Mouse (Mus musculus): ENCODE measurements at regions not wholly inside any gene's neighbourhood (a gene's known extent, or its start where the extent isn't known, plus 50 kb on each side); places are given as distances from the start of the nearest gene placed in this dataset.

DNA sequence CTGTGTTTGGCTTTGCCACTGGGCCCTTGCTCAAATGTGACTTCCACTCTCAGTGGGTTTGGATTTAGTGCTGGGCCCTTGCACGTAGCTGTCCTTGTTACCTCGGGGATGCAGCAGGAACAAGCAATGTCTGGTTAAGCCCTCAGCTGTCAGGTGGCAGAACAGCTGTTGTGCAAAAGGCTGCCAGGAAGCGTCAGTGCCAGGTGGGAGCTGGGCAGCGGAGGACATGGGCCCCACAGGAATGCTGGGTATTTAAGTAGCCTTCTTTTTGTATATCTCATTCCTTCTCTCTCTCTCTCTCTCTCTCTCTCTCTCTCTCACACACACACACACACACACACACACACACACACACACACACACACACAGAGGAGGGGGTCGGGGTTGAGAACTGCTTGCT lies 104.0 kb upstream of the Arhgap28 start:
- no peak for DNase-seq (ENCODE audit: low spot score)
- WGBS: 67% methylated on average over 5 of the region's 5 CpGs
- no peak for ATAC-seq (ENCODE audit: low FRiP score, low TSS enrichment)

GRCm38 (mm10) chr17:68111834-68112473 lies 108.0 kb upstream of the Arhgap28 start:
- WGBS: 62% methylated on average over 4 of the region's 4 CpGs
- Histone ChIP-seq H3K4me1 (replicated peaks; ENCODE audit: control insufficient read depth, insufficient read depth) (no peaks in the 10 kb centered on the region), H3K27me3 (ENCODE audit: control insufficient read depth, insufficient read depth, low read length) (no peaks in the 10 kb centered on the region), H3K36me3 (ENCODE audit: control insufficient read depth, insufficient read depth, low read length) (no peaks in the 10 kb centered on the region), H3K27ac (replicated peaks) (no peak overlapping the region), H3K9me3 (ENCODE audit: control insufficient read depth, low read length) (no peaks in the 10 kb centered on the region), H3K9ac (ENCODE audit: low read length) (no peak overlapping the region), H3K4me3 (ENCODE audit: low read depth, low read length) (no peak overlapping the region), H3K4me2 (replicated peaks; ENCODE audit: low read depth) (no peak overlapping the region)
- ATAC-seq (ENCODE audit: low FRiP score, low TSS enrichment) (no peak), DNase-seq (ENCODE audit: low spot score) (no peak)
- TF ChIP-seq CTCF (IDR thresholded peaks at IDR 0.05; ENCODE audit: low read depth) (no peak), EP300 (optimal IDR thresholded peaks at IDR 0.05) (no peak)

More for the DNA sequence above, 104.0 kb upstream of the Arhgap28 start:
- no peak overlapping the region for H3K9ac ChIP-seq (ENCODE audit: low read length)
- H3K4me3 ChIP-seq (ENCODE audit: low read depth, low read length): no peak overlapping the region
- no peaks in the 10 kb centered on the region for H3K27me3 ChIP-seq (ENCODE audit: control insufficient read depth, insufficient read depth, low read length)
- TF ChIP-seq EP300 (optimal IDR thresholded peaks at IDR 0.05): no peak
- TF ChIP-seq CTCF (IDR thresholded peaks at IDR 0.05; ENCODE audit: low read depth): no peak
- no peaks in the 10 kb centered on the region for H3K36me3 ChIP-seq (ENCODE audit: control insufficient read depth, insufficient read depth, low read length)
- H3K9me3 ChIP-seq (ENCODE audit: control insufficient read depth, low read length): no peaks in the 10 kb centered on the region
- no peak overlapping the region for H3K27ac ChIP-seq (replicated peaks)
- H3K4me1 ChIP-seq (replicated peaks; ENCODE audit: control insufficient read depth, insufficient read depth): no peaks in the 10 kb centered on the region
- no peak overlapping the region for H3K4me2 ChIP-seq (replicated peaks; ENCODE audit: low read depth)

- no peak for DNase-seq (ENCODE audit: low spot score)
- no peak for ATAC-seq (ENCODE audit: low FRiP score, low TSS enrichment)
- no peak overlapping the region for H3K4me2 ChIP-seq (replicated peaks; ENCODE audit: low read depth)
- no peaks in the 10 kb centered on the region for H3K9me3 ChIP-seq (ENCODE audit: control insufficient read depth, low read length)
- H3K4me1 ChIP-seq (replicated peaks; ENCODE audit: control insufficient read depth, insufficient read depth): no peaks in the 10 kb centered on the region
- 65% methylated on average over 5 of the region's 5 CpGs for WGBS
- H3K9ac ChIP-seq (ENCODE audit: low read length): no peak overlapping the region
- H3K4me3 ChIP-seq (ENCODE audit: low read depth, low read length): no peak overlapping the region
- H3K27me3 ChIP-seq (ENCODE audit: control insufficient read depth, insufficient read depth, low read length): no peaks in the 10 kb centered on the region
- TF ChIP-seq CTCF (IDR thresholded peaks at IDR 0.05; ENCODE audit: low read depth) (no peak), EP300 (optimal IDR thresholded peaks at IDR 0.05) (no peak)
- no peak overlapping the region for H3K27ac ChIP-seq (replicated peaks)
- no peaks in the 10 kb centered on the region for H3K36me3 ChIP-seq (ENCODE audit: control insufficient read depth, insufficient read depth, low read length)
These were observed 108.9 kb upstream of the Arhgap28 start for GRCm38 (mm10) chr17:68112763-68113330.

GRCm38 (mm10) chr17:68115599-68115998 lies 111.7 kb upstream of the Arhgap28 start:
- Histone ChIP-seq H3K27me3 (ENCODE audit: control insufficient read depth, insufficient read depth, low read length) (no peaks in the 10 kb centered on the region), H3K9me3 (ENCODE audit: control insufficient read depth, low read length) (no peaks in the 10 kb centered on the region), H3K9ac (ENCODE audit: low read length) (no peak overlapping the region), H3K27ac (replicated peaks) (no peak overlapping the region), H3K4me1 (replicated peaks; ENCODE audit: control insufficient read depth, insufficient read depth) (no peaks in the 10 kb centered on the region), H3K4me2 (replicated peaks; ENCODE audit: low read depth) (no peak overlapping the region), H3K36me3 (ENCODE audit: control insufficient read depth, insufficient read depth, low read length) (no peaks in the 10 kb centered on the region), H3K4me3 (ENCODE audit: low read depth, low read length) (no peak overlapping the region)
- TF ChIP-seq CTCF (IDR thresholded peaks at IDR 0.05; ENCODE audit: low read depth) (no peak), EP300 (optimal IDR thresholded peaks at IDR 0.05) (no peak)
- WGBS: 48% methylated on average over 4 of the region's 4 CpGs
- no peak for DNase-seq (ENCODE audit: low spot score)
- ATAC-seq (ENCODE audit: low FRiP score, low TSS enrichment): no peak

DNA sequence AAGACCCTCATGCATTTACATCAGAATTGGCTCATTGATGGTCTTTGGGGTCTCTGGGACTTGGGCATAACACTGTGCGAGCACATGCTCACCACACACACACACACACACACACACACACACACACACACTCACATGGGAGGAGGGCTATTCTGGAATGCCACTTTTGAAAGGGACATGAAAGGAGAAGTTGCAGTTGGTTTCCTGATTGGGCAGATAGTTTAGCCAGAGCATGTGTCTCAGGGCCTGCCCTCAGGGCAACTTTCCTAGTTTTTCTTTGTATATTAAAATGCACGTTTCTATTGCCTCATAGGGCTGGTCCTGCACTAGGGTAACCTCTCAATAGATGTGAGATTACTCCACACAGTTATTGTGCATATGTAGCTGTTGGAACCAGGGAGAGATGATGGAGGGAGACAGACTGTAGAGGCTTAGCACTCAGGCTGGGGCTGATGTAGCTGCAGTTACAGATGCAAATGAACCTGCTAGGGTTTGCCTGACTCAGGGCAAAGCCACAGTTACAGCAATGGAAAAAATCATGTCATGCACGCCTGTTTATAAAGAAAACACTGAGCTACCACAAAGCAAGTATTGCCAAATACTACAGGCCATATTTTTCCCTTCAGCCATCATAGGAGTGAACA lies 115.3 kb upstream of the Arhgap28 start:
- H3K4me2 ChIP-seq (replicated peaks; ENCODE audit: low read depth): no peak overlapping the region
- H3K36me3 ChIP-seq (ENCODE audit: control insufficient read depth, insufficient read depth, low read length): no peaks in the 10 kb centered on the region
- no peak overlapping the region for H3K4me3 ChIP-seq (ENCODE audit: low read depth, low read length)
- WGBS: 70% methylated on average over 3 of the region's 3 CpGs
- no peak overlapping the region for H3K27ac ChIP-seq (replicated peaks)
- TF ChIP-seq EP300 (optimal IDR thresholded peaks at IDR 0.05): no peak
- TF ChIP-seq CTCF (IDR thresholded peaks at IDR 0.05; ENCODE audit: low read depth): no peak
- no peaks in the 10 kb centered on the region for H3K27me3 ChIP-seq (ENCODE audit: control insufficient read depth, insufficient read depth, low read length)
- no peak for DNase-seq (ENCODE audit: low spot score)
- no peak for ATAC-seq (ENCODE audit: low FRiP score, low TSS enrichment)
- no peaks in the 10 kb centered on the region for H3K9me3 ChIP-seq (ENCODE audit: control insufficient read depth, low read length)
- H3K9ac ChIP-seq (ENCODE audit: low read length): no peak overlapping the region
- no peaks in the 10 kb centered on the region for H3K4me1 ChIP-seq (replicated peaks; ENCODE audit: control insufficient read depth, insufficient read depth)

GRCm38 (mm10) chr17:68120230-68120629 lies 116.3 kb upstream of the Arhgap28 start:
- H3K9me3 ChIP-seq (ENCODE audit: control insufficient read depth, low read length): no peaks in the 10 kb centered on the region
- H3K4me2 ChIP-seq (replicated peaks; ENCODE audit: low read depth): no peak overlapping the region
- no peak for ATAC-seq (ENCODE audit: low FRiP score, low TSS enrichment)
- no peak for DNase-seq (ENCODE audit: low spot score)
- H3K4me3 ChIP-seq (ENCODE audit: low read depth, low read length): no peak overlapping the region
- WGBS: 57% methylated on average over 5 of the region's 5 CpGs
- no peak for TF ChIP-seq CTCF (IDR thresholded peaks at IDR 0.05; ENCODE audit: low read depth)
- TF ChIP-seq EP300 (optimal IDR thresholded peaks at IDR 0.05): no peak
- no peak overlapping the region for H3K27ac ChIP-seq (replicated peaks)
- H3K36me3 ChIP-seq (ENCODE audit: control insufficient read depth, insufficient read depth, low read length): no peaks in the 10 kb centered on the region
- no peaks in the 10 kb centered on the region for H3K4me1 ChIP-seq (replicated peaks; ENCODE audit: control insufficient read depth, insufficient read depth)
- H3K27me3 ChIP-seq (ENCODE audit: control insufficient read depth, insufficient read depth, low read length): no peaks in the 10 kb centered on the region
- H3K9ac ChIP-seq (ENCODE audit: low read length): no peak overlapping the region

Data from stomach, postnatal 0 days (tissue).